In genomic region chr5:123653287-123653801, GRCm38 (mm10) we compare ENCODE assay signal across 19 mouse cellular contexts. TPM values are rescaled to one million over a fixed set of nuclear protein-coding genes. Genes with fewer than 3 reads are reported as not detected.
DNase-seq lines count a peak whose midpoint lies in the region; TF ChIP-seq lines count a peak whose summit lies in the region.
"Had no signal": no experiment of that assay in that cellular context is flagged by ENCODE, and none has a peak within 500 bp of the region (broad histone marks: within the 10 kb centered on the region; RNA-seq: fewer than 3 reads in every experiment).

No protein-coding gene starts in this region.

- no peak for TF ChIP-seq CTCF in gastrocnemius, adult 2 months (IDR thresholded peaks at IDR 0.05)

- peak overlapping the region; percentile 61 for H3K27ac ChIP-seq in gastrocnemius, adult 2 months
- H3K27ac ChIP-seq: embryonic facial prominence, embryonic 10.5 days; forebrain, embryonic 13.5 days; heart, adult 2 months; hindbrain, embryonic 10.5 days; hindbrain, embryonic 14.5 days; intestine, embryonic 15.5 days had no signal

- intact Hi-C loops in gastrocnemius, adult 2 months (cut with DNase I) = no loop called here
- intact Hi-C loops in left cerebral cortex, postnatal 25 days (cut with DNase I) = no loop called here

- no peak overlapping the region for H3K4me3 ChIP-seq in gastrocnemius, adult 2 months
- H3K4me3 ChIP-seq: embryonic facial prominence, embryonic 10.5 days; forebrain, embryonic 13.5 days; heart, adult 2 months; heart, embryonic 12.5 days; hindbrain, embryonic 10.5 days; intestine, embryonic 15.5 days had no signal

- DNase-seq in gastrocnemius, adult 2 months = peak; percentile 15
- DNase-seq in gastrocnemius, postnatal 4 days (ENCODE audit: low spot score in 2 of 2) = no peak
- DNase-seq in 416B (ENCODE audit: low read depth) = peak; percentile 89
- DNase-seq in adrenal gland, adult 8-10 months = peak; percentile 66
- DNase-seq in adrenal gland, postnatal 36 days = peak; percentile 75 to 77
- no peak for DNase-seq in retina, embryonic 14.5 days (ENCODE audit: low spot score)
- DNase-seq in left cerebral cortex, postnatal 25 days (ENCODE audit: low spot score in 2 of 2) = no peak
- DNase-seq: cerebellum, adult 18-20 months; cerebellum, adult 9-11 months; cerebellum, postnatal 36 days; forebrain, postnatal 0 days; gastrocnemius, postnatal 36 days; heart, adult 2 months had no signal

RNA-seq across cellular contexts. Expression of gene Clip1, which starts 31.1 kb away (rescaled TPM):
- 100 to 1,000 TPM; 286 to 331 TPM for total RNA-seq in gastrocnemius, adult 2 months (2021)
- total RNA-seq in gastrocnemius, postnatal 4 days (2021) = 10 to 100 TPM; 79.5 to 94.5 TPM
- 100 to 1,000 TPM in 2 of 4 experiments, 10 to 100 TPM in 2; 77.6 to 145 (median 103) TPM for total RNA-seq in adrenal gland, adult 8-10 months (2022)
- total RNA-seq in adrenal gland, postnatal 36 days (2021) = 10 to 100 TPM; 70.7 to 75.3 TPM
- total RNA-seq in left cerebral cortex, postnatal 25 days (2021) = 100 to 1,000 TPM; 126 to 133 TPM

Comparison
In these comparisons a context has a peak if more than half of its experiments do, and no peak if none do; other contexts are left out.
1. DNase-seq: peak in gastrocnemius, adult 2 months (single experiment), 416B (single experiment), adrenal gland, adult 8-10 months (single experiment) and adrenal gland, postnatal 36 days (2 of 2); none in gastrocnemius, postnatal 4 days (0 of 2), retina, embryonic 14.5 days (single experiment) and left cerebral cortex, postnatal 25 days (0 of 2).